Mouse (Mus musculus) heart, postnatal 0 days (tissue): Measurements from ENCODE around the gene Snx30.

Source experiments
- CTCF ChIP-seq: IDR thresholded peaks from 2 replicates; pipeline ENCODE4 v1.5.1; 2016; ENCODE audit warnings: antibody characterized with exemption, control low read depth, low read depth
- EP300 ChIP-seq: IDR thresholded peaks from 2 replicates; pipeline ENCODE4 v1.6.1; 2016; ENCODE audit warnings: antibody characterized with exemption, low read depth

DNA sequence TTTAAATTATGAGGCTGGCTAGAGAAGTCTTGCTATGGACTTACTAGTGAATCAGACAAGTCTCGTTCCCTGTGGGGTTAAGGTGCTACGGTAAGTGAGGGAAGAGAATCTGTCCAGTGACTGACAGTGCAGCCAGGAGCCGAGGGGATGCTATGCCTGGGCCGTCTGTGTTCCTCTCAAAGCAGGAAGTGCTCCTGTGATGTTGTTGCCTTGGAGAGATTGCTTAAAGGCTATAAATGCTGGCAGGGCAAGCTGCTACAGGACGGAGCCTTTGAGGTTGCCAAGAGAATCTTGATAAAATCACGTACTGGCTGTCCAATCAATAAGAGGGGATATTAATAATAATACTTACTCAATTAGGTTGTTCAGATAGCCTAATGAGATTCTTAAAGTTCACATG lies 27.2 kb downstream of the Snx30 start:
- no peak for TF ChIP-seq CTCF
- no peak for TF ChIP-seq EP300
